Mouse (Mus musculus): Measurements from ENCODE around the gene Suds3. TPM values are rescaled to one million over a fixed set of nuclear protein-coding genes. Genes with fewer than 3 reads are reported as not detected.

The Suds3 gene
- 30.5 and 33.4 TPM in 2 replicates for polyA plus RNA-seq (2015; fragmentation: Nextera tagmentation; extraction: Ambion mirVana)

- Histone ChIP-seq H3K4me3 (ENCODE audit: low read depth, low read length) (peak within 1 kb of the TSS; percentile 91), H3K9me3 (ENCODE audit: low read length) (no peaks in the 10 kb centered on the region), H3K4me2 (ENCODE audit: low read depth, low read length) (peak within 1 kb of the TSS; percentile 82), H3K9ac (replicated peaks) (peak within 1 kb of the TSS; percentile 96), H3K27ac (ENCODE audit: low read depth) (peak within 1 kb of the TSS; percentile 97), H3K4me1 (ENCODE audit: insufficient read depth) (peaks cover 17% of the 10 kb centered on the region), H3K27me3 (ENCODE audit: insufficient read depth, low read length) (no peaks in the 10 kb centered on the region), H3K36me3 (replicated peaks; ENCODE audit: insufficient read depth, low read length) (peaks cover 23% of the 10 kb centered on the region)
- 1% methylated on average over 50 of the region's 59 CpGs for WGBS (ENCODE audit: insufficient replicate concordance)
- TF ChIP-seq CTCF (IDR thresholded peaks at IDR 0.05; ENCODE audit: low read depth), result peak; percentile 99
- TF ChIP-seq EP300 (IDR thresholded peaks at IDR 0.05; ENCODE audit: low read depth), result peak; percentile 68
- DNase-seq, result peak; percentile 96
- ATAC-seq, result peak; percentile 66
These were observed at the start of gene Suds3 for GRCm38 (mm10) chr5:117115836-117116366. Gene Suds3 (minus strand): TSS chr5:117116113.

GRCm38 (mm10) chr5:117164923-117165322 lies 49.0 kb upstream of the Suds3 start:
- 92% methylated on average over 2 of the region's 2 CpGs for WGBS (ENCODE audit: insufficient replicate concordance)
- Histone ChIP-seq H3K27me3 (ENCODE audit: insufficient read depth, low read length) (no peaks in the 10 kb centered on the region), H3K36me3 (replicated peaks; ENCODE audit: insufficient read depth, low read length) (peaks cover 24% of the 10 kb centered on the region; the same call in 1 of the 2 replicates), H3K4me3 (ENCODE audit: low read depth, low read length) (no peak overlapping the region), H3K9me3 (ENCODE audit: low read length) (no peaks in the 10 kb centered on the region), H3K4me2 (ENCODE audit: low read depth, low read length) (no peak overlapping the region), H3K27ac (ENCODE audit: low read depth) (no peak overlapping the region), H3K4me1 (ENCODE audit: insufficient read depth) (peaks cover 14% of the 10 kb centered on the region), H3K9ac (replicated peaks) (no peak overlapping the region)
- TF ChIP-seq CTCF (IDR thresholded peaks at IDR 0.05; ENCODE audit: low read depth) (no peak), EP300 (IDR thresholded peaks at IDR 0.05; ENCODE audit: low read depth) (no peak)
- no peak for DNase-seq
- peak; percentile 35; the same call in 1 of the 2 replicates for ATAC-seq

GRCm38 (mm10) chr5:117164516-117164915 lies 48.6 kb upstream of the Suds3 start:
- WGBS (ENCODE audit: insufficient replicate concordance), result 70% methylated on average over 5 of the region's 5 CpGs
- DNase-seq, result no peak
- peak; percentile 68 for ATAC-seq
- TF ChIP-seq CTCF (IDR thresholded peaks at IDR 0.05; ENCODE audit: low read depth), result no peak
- TF ChIP-seq EP300 (IDR thresholded peaks at IDR 0.05; ENCODE audit: low read depth), result no peak
- Histone ChIP-seq H3K27me3 (ENCODE audit: insufficient read depth, low read length) (no peaks in the 10 kb centered on the region), H3K9ac (replicated peaks) (no peak overlapping the region), H3K27ac (ENCODE audit: low read depth) (peak overlapping the region; percentile 13; the same call in 1 of the 2 replicates), H3K9me3 (ENCODE audit: low read length) (no peaks in the 10 kb centered on the region), H3K4me1 (ENCODE audit: insufficient read depth) (peaks cover 16% of the 10 kb centered on the region), H3K4me3 (ENCODE audit: low read depth, low read length) (no peak overlapping the region), H3K4me2 (ENCODE audit: low read depth, low read length) (no peak overlapping the region), H3K36me3 (replicated peaks; ENCODE audit: insufficient read depth, low read length) (peaks cover 24% of the 10 kb centered on the region; the same call in 1 of the 2 replicates)

- no peak overlapping the region for H3K4me3 ChIP-seq (ENCODE audit: low read depth, low read length)
- no peak overlapping the region for H3K9ac ChIP-seq (replicated peaks)
- H3K4me2 ChIP-seq (ENCODE audit: low read depth, low read length), result no peak overlapping the region
- no peaks in the 10 kb centered on the region for H3K9me3 ChIP-seq (ENCODE audit: low read length)
- no peak for TF ChIP-seq CTCF (IDR thresholded peaks at IDR 0.05; ENCODE audit: low read depth)
- no peak for TF ChIP-seq EP300 (IDR thresholded peaks at IDR 0.05; ENCODE audit: low read depth)
- no peaks in the 10 kb centered on the region for H3K27me3 ChIP-seq (ENCODE audit: insufficient read depth, low read length)
- H3K4me1 ChIP-seq (ENCODE audit: insufficient read depth), result peaks cover 23% of the 10 kb centered on the region
- H3K27ac ChIP-seq (ENCODE audit: low read depth), result no peak overlapping the region
- WGBS (ENCODE audit: insufficient replicate concordance), result 95% methylated on average over 13 of the region's 13 CpGs
- DNase-seq (no peak), ATAC-seq (no peak)
- H3K36me3 ChIP-seq (replicated peaks; ENCODE audit: insufficient read depth, low read length), result peaks cover 24% of the 10 kb centered on the region; the same call in 1 of the 2 replicates
These were observed 47.9 kb upstream of the Suds3 start for GRCm38 (mm10) chr5:117163790-117164189.

- peaks cover 26% of the 10 kb centered on the region for H3K4me1 ChIP-seq (ENCODE audit: insufficient read depth)
- no peak overlapping the region for H3K9ac ChIP-seq (replicated peaks)
- ATAC-seq (no peak), DNase-seq (no peak)
- H3K9me3 ChIP-seq (ENCODE audit: low read length), result no peaks in the 10 kb centered on the region
- no peak overlapping the region for H3K4me2 ChIP-seq (ENCODE audit: low read depth, low read length)
- no peaks in the 10 kb centered on the region for H3K27me3 ChIP-seq (ENCODE audit: insufficient read depth, low read length)
- H3K27ac ChIP-seq (ENCODE audit: low read depth), result peak overlapping the region; percentile 63
- 73% methylated on average over 10 of the region's 10 CpGs for WGBS (ENCODE audit: insufficient replicate concordance)
- TF ChIP-seq CTCF (IDR thresholded peaks at IDR 0.05; ENCODE audit: low read depth), result no peak
- no peak for TF ChIP-seq EP300 (IDR thresholded peaks at IDR 0.05; ENCODE audit: low read depth)
- H3K4me3 ChIP-seq (ENCODE audit: low read depth, low read length), result no peak overlapping the region
- peaks cover 22% of the 10 kb centered on the region for H3K36me3 ChIP-seq (replicated peaks; ENCODE audit: insufficient read depth, low read length)
These were observed 44.6 kb upstream of the Suds3 start for GRCm38 (mm10) chr5:117160499-117160898.

- TF ChIP-seq EP300 (IDR thresholded peaks at IDR 0.05; ENCODE audit: low read depth) (no peak), CTCF (IDR thresholded peaks at IDR 0.05; ENCODE audit: low read depth) (no peak)
- 67% methylated on average over 6 of the region's 6 CpGs for WGBS (ENCODE audit: insufficient replicate concordance)
- H3K4me3 ChIP-seq (ENCODE audit: low read depth, low read length), result no peak overlapping the region
- peak overlapping the region; percentile 63 for H3K27ac ChIP-seq (ENCODE audit: low read depth)
- DNase-seq, result no peak
- no peaks in the 10 kb centered on the region for H3K9me3 ChIP-seq (ENCODE audit: low read length)
- 0 out of 2 replicates have a peak, but pooled peaks have one; percentile 11 for ATAC-seq
- H3K36me3 ChIP-seq (replicated peaks; ENCODE audit: insufficient read depth, low read length), result peaks cover 23% of the 10 kb centered on the region
- peak overlapping the region; percentile 29; the same call in 1 of the 2 replicates for H3K4me2 ChIP-seq (ENCODE audit: low read depth, low read length)
- no peaks in the 10 kb centered on the region for H3K27me3 ChIP-seq (ENCODE audit: insufficient read depth, low read length)
- peaks cover 24% of the 10 kb centered on the region for H3K4me1 ChIP-seq (ENCODE audit: insufficient read depth)
- H3K9ac ChIP-seq (replicated peaks), result no peak overlapping the region
These were observed 43.9 kb upstream of the Suds3 start for GRCm38 (mm10) chr5:117159805-117160291.
